Mouse (Mus musculus): ENCODE measurements at regions not wholly inside any gene's neighbourhood (a gene's known extent, or its start where the extent isn't known, plus 50 kb on each side); places are given as distances from the start of the nearest gene placed in this dataset.

GRCm38 (mm10) chr8:8746691-8747090, 56.4 kb upstream of the Arglu1 start:
- no peak for ATAC-seq (ENCODE audit: insufficient number of reproducible peaks, low FRiP score)
- Histone ChIP-seq H3K4me3 (no peak overlapping the region), H3K4me1 (replicated peaks) (0 out of 2 replicates have a peak, but pooled peaks cover 4% of the 10 kb centered on the region), H3K27me3 (replicated peaks) (no peaks in the 10 kb centered on the region), H3K27ac (ENCODE audit: poor library complexity, severe bottlenecking) (no peak overlapping the region), H3K4me2 (no peak overlapping the region), H3K9ac (no peak overlapping the region), H3K36me3 (no peaks in the 10 kb centered on the region), H3K9me3 (replicated peaks) (no peaks in the 10 kb centered on the region)
- WGBS: 52% methylated on average over 1 of the region's 1 CpGs

- H3K4me2 ChIP-seq: no peak overlapping the region
- no peak overlapping the region for H3K9ac ChIP-seq
- H3K4me3 ChIP-seq: no peak overlapping the region
- no peak overlapping the region for H3K27ac ChIP-seq (ENCODE audit: poor library complexity, severe bottlenecking)
- H3K27me3 ChIP-seq (replicated peaks): no peaks in the 10 kb centered on the region
- no peak for ATAC-seq (ENCODE audit: insufficient number of reproducible peaks, low FRiP score)
- H3K9me3 ChIP-seq (replicated peaks): no peaks in the 10 kb centered on the region
- no peaks in the 10 kb centered on the region for H3K36me3 ChIP-seq
- H3K4me1 ChIP-seq (replicated peaks): 0 out of 2 replicates have a peak, but pooled peaks cover 4% of the 10 kb centered on the region
- WGBS: 68% methylated on average over 9 of the region's 9 CpGs
Measured at GRCm38 (mm10) chr8:8745615-8746285, 55.4 kb upstream of the Arglu1 start.
